Mouse (Mus musculus): Measurements from ENCODE around the gene Cda.
"Not testable (repeated sequence)": the region's sequence is repeated elsewhere in the genome, so short reads cannot be mapped to it uniquely, and the experiment has no call there.

Gene Cda

GRCm38 (mm10) chr4:138335036-138335435 is 32.8 kb downstream of the Cda start:
- no peak for DNase-seq (ENCODE audit: low read depth, low spot score)

GRCm38 (mm10) chr4:138333135-138333534 is 34.7 kb downstream of the Cda start:
- no peak for DNase-seq (ENCODE audit: low read depth, low spot score)

GRCm38 (mm10) chr4:138331647-138332046 is 36.1 kb downstream of the Cda start:
- DNase-seq (ENCODE audit: low read depth, low spot score), result no peak

- peak; percentile 29 for DNase-seq (ENCODE audit: low read depth, low spot score)
Observed at GRCm38 (mm10) chr4:138330264-138330671, 37.5 kb downstream of the Cda start.

DNA sequence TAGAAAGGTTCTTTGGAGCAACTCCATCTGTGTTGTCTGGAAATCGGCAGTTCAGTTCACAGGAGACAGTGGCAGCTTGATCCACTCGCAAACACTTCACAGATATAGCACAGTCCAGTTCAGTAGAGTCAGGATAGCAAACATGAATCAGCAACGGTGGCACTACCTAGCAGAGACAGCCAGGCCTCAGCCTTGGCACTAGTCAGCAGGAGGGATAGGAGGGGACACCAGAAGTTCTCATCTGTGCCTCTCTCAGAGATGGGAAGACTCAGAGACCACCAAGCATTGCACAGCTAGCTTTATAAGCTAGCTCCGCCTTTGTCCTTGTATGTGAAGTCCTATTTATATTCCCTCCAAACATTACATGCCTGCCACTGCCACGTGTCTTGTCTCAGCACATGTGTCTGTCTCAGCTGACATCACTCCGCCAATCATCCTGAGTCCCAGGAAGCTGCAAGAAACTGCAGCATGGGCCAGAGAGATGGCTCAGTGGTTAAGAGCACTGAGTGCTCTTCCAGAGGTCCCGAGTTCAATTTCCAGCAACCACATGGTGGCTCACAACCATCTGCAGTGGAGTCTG is 39.8 kb downstream of the Cda start:
- DNase-seq (ENCODE audit: low read depth, low spot score), result no peak

- not testable (repeated sequence) for DNase-seq (ENCODE audit: low read depth, low spot score)
Observed at GRCm38 (mm10) chr4:138327155-138327554, 40.6 kb downstream of the Cda start.

DNA sequence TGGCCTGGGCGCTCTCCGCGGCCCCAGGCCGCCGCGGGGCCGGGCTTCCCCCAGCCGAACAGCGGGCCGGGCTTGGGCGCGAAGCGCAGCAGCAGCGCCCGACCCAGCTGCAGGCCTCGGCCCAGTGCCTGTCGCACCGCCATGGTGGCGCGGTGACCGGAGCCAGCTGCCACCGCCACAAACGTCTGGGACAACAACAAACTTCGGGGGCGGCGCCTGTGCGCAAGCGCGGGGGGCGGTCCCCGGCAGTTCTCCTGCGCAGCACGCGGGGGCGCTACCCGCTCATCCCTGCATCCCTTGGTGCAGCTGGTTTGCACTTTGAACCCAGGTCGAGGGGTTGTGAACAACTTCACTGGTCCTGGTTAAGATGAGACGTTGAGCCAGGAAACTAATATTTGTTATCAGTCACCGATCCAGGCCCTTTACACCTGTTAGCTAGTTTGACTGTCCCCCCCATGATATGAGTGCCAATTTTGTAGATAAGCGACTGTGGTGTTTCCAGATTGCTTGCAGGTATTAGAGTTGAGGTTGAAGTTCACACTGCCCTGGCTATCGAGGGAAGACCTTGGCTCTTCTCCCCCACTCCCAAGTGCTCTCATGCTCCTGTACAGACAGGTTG is 41.6 kb downstream of the Cda start, which contains the start of gene Pink1:
Pink1 (minus strand) TSS at position 231 of the 619 bp plus-strand sequence.
- DNase-seq (ENCODE audit: low read depth, low spot score), result peak; percentile 80

DNA sequence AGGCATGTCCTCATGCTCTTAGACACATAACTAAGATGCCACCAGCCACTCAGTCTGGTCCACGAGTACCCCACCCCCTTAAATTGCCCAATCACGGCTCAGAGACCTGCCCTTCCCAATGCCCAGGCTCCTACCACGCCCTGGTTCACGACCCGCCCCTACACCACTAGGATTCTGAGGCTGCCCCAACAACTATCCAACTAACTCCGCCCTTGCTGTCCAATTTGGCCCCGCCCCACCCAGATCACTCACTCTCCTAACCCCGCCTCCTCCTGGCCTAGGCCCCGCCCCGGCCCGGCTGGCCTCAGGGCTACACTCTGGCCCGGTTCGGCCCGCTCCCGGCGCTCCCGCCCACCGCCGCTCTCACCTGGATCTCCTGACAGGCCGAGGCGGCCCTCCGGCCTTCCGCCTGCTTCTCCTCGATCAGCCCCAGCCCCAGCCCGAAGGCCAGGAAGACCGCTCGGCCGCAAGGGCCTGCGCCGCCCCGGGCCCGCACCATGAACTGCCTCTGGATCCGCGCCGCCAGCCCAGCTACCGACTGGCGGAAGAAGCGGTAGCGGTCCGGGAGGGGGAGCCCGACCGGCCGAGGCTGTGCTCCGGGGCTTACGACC is 42.2 kb downstream of the Cda start:
- DNase-seq (ENCODE audit: low read depth, low spot score), result peak; percentile 79

- no peak for DNase-seq (ENCODE audit: low read depth, low spot score)
Observed at GRCm38 (mm10) chr4:138324451-138324850, 43.3 kb downstream of the Cda start.

- no peak for DNase-seq (ENCODE audit: low read depth, low spot score)
Observed at GRCm38 (mm10) chr4:138323753-138324152, 44.0 kb downstream of the Cda start.

DNA sequence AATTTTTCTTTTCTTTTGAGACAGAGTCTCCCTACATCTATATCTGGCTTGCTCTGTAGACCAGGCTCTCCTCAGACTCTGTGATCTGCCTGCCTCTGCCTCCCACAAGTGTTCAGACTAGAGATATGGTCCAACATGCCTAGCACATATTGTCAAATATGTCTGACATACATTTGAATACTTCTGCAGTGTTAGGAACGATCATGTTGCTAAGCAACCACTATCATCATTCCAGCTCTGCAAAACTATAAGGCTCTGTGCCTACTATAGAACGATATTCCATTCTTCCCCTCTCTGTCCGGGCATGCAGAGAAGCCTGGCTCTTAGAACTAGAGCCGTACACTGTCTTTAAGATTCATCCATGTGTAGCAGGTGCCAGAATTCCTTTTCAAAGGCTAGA is 45.1 kb downstream of the Cda start:
- no peak for DNase-seq (ENCODE audit: low read depth, low spot score)

DNA sequence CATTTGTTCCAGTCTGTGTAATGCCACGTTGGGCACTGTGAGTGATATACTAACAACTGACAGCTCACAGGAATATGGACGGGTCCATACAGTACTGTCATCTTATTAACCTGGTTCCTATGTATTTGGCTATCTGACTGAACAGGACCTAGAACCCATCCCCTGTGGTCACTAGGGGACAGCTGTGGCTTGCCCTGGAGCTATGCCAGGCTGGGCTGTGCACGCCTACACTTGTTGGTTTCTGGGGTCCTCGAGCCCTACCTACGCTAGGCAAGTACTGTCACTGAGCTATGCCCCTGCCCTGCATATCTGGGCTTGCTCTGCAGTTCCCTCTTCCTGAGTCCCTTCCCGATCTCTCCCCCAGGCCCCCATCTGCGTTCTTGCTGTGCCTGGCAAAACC is 46.3 kb downstream of the Cda start:
- DNase-seq (ENCODE audit: low read depth, low spot score), result no peak

DNA sequence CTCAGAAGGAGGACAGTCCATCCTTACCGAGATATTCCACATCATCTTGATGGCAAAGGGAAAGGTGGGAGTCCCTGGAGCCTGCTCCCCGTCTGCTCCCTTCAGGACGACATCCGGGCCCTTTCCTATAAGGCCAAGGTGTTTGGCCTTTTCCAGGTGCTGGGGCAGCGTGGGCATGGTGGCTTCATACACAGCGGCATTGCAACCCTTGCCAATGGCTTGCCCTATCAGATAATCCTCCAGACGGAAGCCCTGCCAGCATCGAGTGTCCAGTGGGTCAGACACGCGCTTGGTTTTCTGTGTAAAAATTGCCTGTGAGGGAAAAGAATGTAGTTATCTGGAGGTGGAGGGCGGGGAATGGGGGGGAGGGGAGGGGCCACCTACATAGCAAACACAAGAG is 47.1 kb downstream of the Cda start:
- no peak for DNase-seq (ENCODE audit: low read depth, low spot score)

GRCm38 (mm10) chr4:138319508-138319907 is 48.3 kb downstream of the Cda start:
- DNase-seq (ENCODE audit: low read depth, low spot score), result peak; percentile 85

DNA sequence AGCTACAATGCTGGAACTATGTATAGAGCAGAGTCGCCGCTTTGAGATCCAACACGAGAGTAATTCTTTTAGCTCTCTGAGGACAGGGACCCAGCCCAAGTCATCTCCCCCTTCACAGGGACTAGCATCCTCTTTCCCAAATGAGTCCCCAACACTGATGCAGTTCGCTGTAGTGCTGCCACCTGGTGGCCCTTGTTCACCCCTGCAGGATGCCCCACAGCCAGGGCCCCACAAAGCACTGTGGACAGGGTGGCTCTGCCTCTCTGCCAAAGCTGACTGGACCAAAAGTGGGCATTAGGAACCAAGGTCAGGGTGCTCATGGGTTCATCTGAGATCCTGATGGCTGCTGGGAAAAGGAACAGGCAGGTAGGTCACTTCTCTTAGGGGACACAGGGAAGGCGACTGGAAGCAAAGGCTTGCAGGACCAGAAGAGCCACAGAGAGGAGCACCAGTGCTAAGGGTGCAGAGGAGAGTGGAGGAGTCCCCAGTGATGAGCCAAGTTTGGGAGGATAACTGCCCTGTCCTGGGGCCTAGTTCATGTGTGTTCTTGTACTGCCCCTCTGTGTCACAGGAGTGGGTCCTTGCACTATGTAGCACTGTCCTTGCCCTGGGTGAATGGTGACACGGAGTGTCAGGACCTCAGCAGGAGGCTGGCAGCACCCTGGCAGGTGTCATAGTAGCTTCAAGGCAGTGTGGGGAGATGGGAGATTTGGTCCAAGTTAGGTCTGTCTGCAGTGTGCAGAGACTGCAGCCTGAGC is 49.1 kb downstream of the Cda start:
- DNase-seq (ENCODE audit: low read depth, low spot score), result peak; percentile 46

DNA sequence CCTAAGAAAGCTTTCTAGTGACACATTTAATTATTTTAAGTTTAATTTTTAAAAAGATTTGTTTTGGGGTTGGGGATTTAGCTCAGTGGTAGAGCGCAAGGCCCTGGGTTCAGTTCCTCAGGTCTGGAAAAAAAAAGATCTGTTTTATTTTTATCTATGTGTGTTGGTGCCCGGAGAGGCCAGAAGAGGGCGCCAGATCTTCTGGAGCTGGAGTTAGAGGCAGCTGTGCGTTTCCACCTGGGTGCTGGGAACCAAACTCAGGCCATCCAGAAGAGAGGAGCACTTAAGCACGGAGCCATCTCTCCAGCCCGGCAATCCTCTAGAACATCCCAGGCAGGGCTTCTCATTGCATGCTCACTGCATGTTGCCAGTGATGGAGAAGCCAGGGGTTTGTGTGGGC is 51.4 kb downstream of the Cda start:
- DNase-seq (ENCODE audit: low read depth, low spot score), result no peak

- DNase-seq (ENCODE audit: low read depth, low spot score), result no peak
Observed at GRCm38 (mm10) chr4:138315781-138316180, 52.0 kb downstream of the Cda start.

GRCm38 (mm10) chr4:138313795-138314194 is 54.0 kb downstream of the Cda start:
- no peak for DNase-seq (ENCODE audit: low read depth, low spot score)

GRCm38 (mm10) chr4:138313021-138313420 is 54.8 kb downstream of the Cda start:
- no peak for DNase-seq (ENCODE audit: low read depth, low spot score)

GRCm38 (mm10) chr4:138312105-138312504 is 55.7 kb downstream of the Cda start:
- no peak for DNase-seq (ENCODE audit: low read depth, low spot score)

GRCm38 (mm10) chr4:138311595-138311994 is 56.2 kb downstream of the Cda start:
- peak; percentile 30 for DNase-seq (ENCODE audit: low read depth, low spot score)

DNA sequence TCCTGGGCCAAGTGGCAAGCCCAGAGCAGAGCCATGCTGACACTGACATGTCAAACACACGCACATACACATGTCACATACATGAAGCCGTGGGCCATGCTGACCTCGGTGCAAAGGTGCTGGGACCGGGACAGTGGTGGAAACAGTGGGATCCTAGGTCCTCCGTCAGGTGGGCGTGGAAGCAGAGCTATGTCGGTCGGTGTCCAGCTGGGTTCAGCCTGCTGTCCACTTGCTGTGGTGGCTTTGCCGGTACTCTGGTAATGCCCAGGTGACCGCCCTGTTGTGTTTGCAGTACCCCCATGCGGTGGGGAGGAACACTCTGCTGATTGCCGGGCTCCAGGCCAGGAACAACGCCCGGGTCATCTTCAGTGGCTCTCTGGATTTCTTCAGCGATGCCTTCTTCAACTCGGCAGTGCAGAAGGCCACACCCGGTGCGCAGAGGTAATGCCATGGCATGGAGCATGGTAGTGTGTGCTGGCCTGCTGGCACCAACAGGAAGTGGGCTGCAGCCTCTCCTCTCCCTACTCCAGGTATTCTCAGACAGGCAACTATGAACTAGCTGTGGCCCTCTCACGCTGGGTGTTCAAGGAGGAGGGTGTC is 57.4 kb downstream of the Cda start:
- DNase-seq (ENCODE audit: low read depth, low spot score), result no peak
